In genomic region chr19:6951994-6952711, GRCm38 (mm10) we compare ENCODE assay signal across 8 mouse cellular contexts. TPM values are rescaled to one million over a fixed set of nuclear protein-coding genes. Genes with fewer than 3 reads are reported as not detected.
DNase-seq lines count a peak whose midpoint lies in the region; ATAC-seq and TF ChIP-seq lines count a peak whose summit lies in the region.

No protein-coding gene starts in this region.

- H3K4me2 ChIP-seq in heart, embryonic 13.5 days, result peak overlapping the region; percentile 91
- H3K4me2 ChIP-seq in kidney, embryonic 16.5 days (replicated peaks; ENCODE audit: low read depth, low read length), result peak overlapping the region; percentile 87
- peak overlapping the region; percentile 96 for H3K4me2 ChIP-seq in liver, embryonic 14.5 days (ENCODE audit: low read depth)
- peak overlapping the region; percentile 62 for H3K4me2 ChIP-seq in stomach, embryonic 16.5 days (ENCODE audit: low read depth, low read length)

- peaks cover 18% of the 10 kb centered on the region for H3K4me1 ChIP-seq in bone marrow macrophage, adult 2 months (ENCODE audit: control insufficient read depth, insufficient read depth, low read length)
- H3K4me1 ChIP-seq in heart, embryonic 13.5 days, result peaks cover 46% of the 10 kb centered on the region
- peaks cover 18% of the 10 kb centered on the region for H3K4me1 ChIP-seq in kidney, embryonic 16.5 days (ENCODE audit: insufficient read depth, low read length)
- H3K4me1 ChIP-seq in liver, embryonic 14.5 days (replicated peaks; ENCODE audit: control insufficient read depth in 2 of 2, insufficient read depth in 2 of 2, low read length in 1 of 2), result peaks cover 13 to 19% of the 10 kb centered on the region in 2 experiments
- peaks cover 27% of the 10 kb centered on the region for H3K4me1 ChIP-seq in stomach, embryonic 16.5 days (ENCODE audit: control insufficient read depth, insufficient read depth, low read length)

- no peaks in the 10 kb centered on the region for H3K9me3 ChIP-seq in heart, embryonic 13.5 days
- H3K9me3 ChIP-seq in kidney, embryonic 16.5 days (ENCODE audit: low read length), result no peaks in the 10 kb centered on the region
- H3K9me3 ChIP-seq in liver, embryonic 14.5 days (ENCODE audit: control insufficient read depth, low read length), result no peaks in the 10 kb centered on the region
- H3K9me3 ChIP-seq in stomach, embryonic 16.5 days (replicated peaks; ENCODE audit: control insufficient read depth, low read length), result no peaks in the 10 kb centered on the region

- peak; percentile 31; the same call in 1 of the 2 replicates for ATAC-seq in erythroid progenitor cell, adult 5-6 weeks (replicated peaks; ENCODE audit: low FRiP score, poor library complexity, severe bottlenecking)
- peak; percentile 35; the same call in 1 of the 2 replicates for ATAC-seq in heart, embryonic 13.5 days (ENCODE audit: extremely low read depth, insufficient number of reproducible peaks, low FRiP score, low TSS enrichment)
- peak; percentile 63 for ATAC-seq in kidney, embryonic 16.5 days (ENCODE audit: low FRiP score, low TSS enrichment)
- peak; percentile 36 for ATAC-seq in liver, embryonic 14.5 days (ENCODE audit: insufficient read depth)
- peak; percentile 41 for ATAC-seq in stomach, embryonic 16.5 days (ENCODE audit: insufficient read depth, low FRiP score)

- TF ChIP-seq POLR2A in bone marrow macrophage, adult 2 months (IDR thresholded peaks at IDR 0.05; ENCODE audit: borderline replicate concordance, low read depth, low read length), result no peak

- peak overlapping the region; percentile 86 for H3K9ac ChIP-seq in heart, embryonic 13.5 days
- H3K9ac ChIP-seq in kidney, embryonic 16.5 days (replicated peaks; ENCODE audit: low read length), result peak overlapping the region; percentile 81
- H3K9ac ChIP-seq in liver, embryonic 14.5 days (replicated peaks), result peak overlapping the region; percentile 78
- H3K9ac ChIP-seq in stomach, embryonic 16.5 days (ENCODE audit: low read length), result peak overlapping the region; percentile 82

- H3K27me3 ChIP-seq in heart, embryonic 13.5 days (replicated peaks), result no peaks in the 10 kb centered on the region
- H3K27me3 ChIP-seq in kidney, embryonic 16.5 days (ENCODE audit: insufficient read depth, low read length), result no peaks in the 10 kb centered on the region
- no peaks in the 10 kb centered on the region for H3K27me3 ChIP-seq in liver, embryonic 14.5 days (ENCODE audit: control insufficient read depth, insufficient read depth, low read length)
- no peaks in the 10 kb centered on the region for H3K27me3 ChIP-seq in stomach, embryonic 16.5 days (ENCODE audit: control insufficient read depth, insufficient read depth, low read length)

- TF ChIP-seq EP300 in liver, embryonic 14.5 days (IDR thresholded peaks at IDR 0.05; ENCODE audit: low read depth), result no peak

- peaks cover 39% of the 10 kb centered on the region for H3K36me3 ChIP-seq in heart, embryonic 13.5 days
- H3K36me3 ChIP-seq in kidney, embryonic 16.5 days (ENCODE audit: insufficient read depth, low read length), result peaks cover 34% of the 10 kb centered on the region
- H3K36me3 ChIP-seq in liver, embryonic 14.5 days (replicated peaks; ENCODE audit: control insufficient read depth, insufficient read depth, low read depth), result no peaks in the 10 kb centered on the region
- H3K36me3 ChIP-seq in stomach, embryonic 16.5 days (ENCODE audit: control insufficient read depth, insufficient read depth, low read length), result peaks cover 10% of the 10 kb centered on the region

- peak; percentile 74 for DNase-seq in 416B (ENCODE audit: low read depth)
- no peak for DNase-seq in liver, embryonic 14.5 days (ENCODE audit: low read depth in 3 of 3, low spot score in 3 of 3)
- DNase-seq in neural tube, embryonic 10.5 days (ENCODE audit: extremely low spot score, low spot score), result peak; percentile 72

- H3K27ac ChIP-seq in bone marrow macrophage, adult 2 months (ENCODE audit: insufficient read depth, low read depth, low read length), result peak overlapping the region; percentile 91
- H3K27ac ChIP-seq in heart, embryonic 13.5 days (replicated peaks), result peak overlapping the region; percentile 97
- peak overlapping the region; percentile 99 for H3K27ac ChIP-seq in kidney, embryonic 16.5 days (ENCODE audit: low read length)
- H3K27ac ChIP-seq in liver, embryonic 14.5 days, result peak overlapping the region; percentile 86
- peak overlapping the region; percentile 98 for H3K27ac ChIP-seq in stomach, embryonic 16.5 days (ENCODE audit: low read length)

- WGBS in heart, embryonic 13.5 days, result 1% methylated on average over 31 of the region's 31 CpGs
- WGBS in kidney, embryonic 16.5 days, result under 1% methylated on average over 31 of the region's 31 CpGs
- 2% methylated on average over 31 of the region's 31 CpGs for WGBS in liver, embryonic 14.5 days (ENCODE audit: insufficient replicate concordance)
- WGBS in stomach, embryonic 16.5 days, result 2% methylated on average over 31 of the region's 31 CpGs

- no peak for TF ChIP-seq CTCF in bone marrow macrophage, adult 2 months (IDR thresholded peaks at IDR 0.05; ENCODE audit: low read depth, low read length)
- TF ChIP-seq CTCF in liver, embryonic 14.5 days (IDR thresholded peaks at IDR 0.05; ENCODE audit: low read depth), result no peak

- H3K4me3 ChIP-seq in bone marrow macrophage, adult 2 months (ENCODE audit: insufficient read depth, low read length), result peak overlapping the region; percentile 76
- peak overlapping the region; percentile 63 for H3K4me3 ChIP-seq in heart, embryonic 13.5 days
- peak overlapping the region; percentile 64 for H3K4me3 ChIP-seq in kidney, embryonic 16.5 days (ENCODE audit: low read length)
- H3K4me3 ChIP-seq in liver, embryonic 14.5 days (ENCODE audit: insufficient read depth in 1 of 2, low read depth in 2 of 2, low read length in 2 of 2), result peak overlapping the region; percentile 70 to 87
- peak overlapping the region; percentile 68 for H3K4me3 ChIP-seq in stomach, embryonic 16.5 days (replicated peaks; ENCODE audit: low read length)

RNA-seq across cellular contexts. Expression of gene Gpr137, which starts 9.9 kb away (rescaled TPM):
- polyA plus RNA-seq in bone marrow macrophage, adult 2 months (2012; ENCODE audit: insufficient read depth, insufficient read length, missing spikeins), result 31.6 and 36.4 TPM in 2 replicates
- total RNA-seq in erythroid progenitor cell, adult 5-6 weeks (2015; ENCODE audit: low replicate concordance), result 2.9 TPM in 2 replicates
- 2.8 TPM in 1 of 2 replicates, not detected in the other for total RNA-seq in erythroid progenitor cell, adult 5-6 weeks (2017; ENCODE audit: low replicate concordance)
- polyA plus RNA-seq in heart, embryonic 13.5 days (2015; fragmentation: Nextera tagmentation; extraction: Ambion mirVana), result 18.6 and 19.6 TPM in 2 replicates
- polyA plus RNA-seq in kidney, embryonic 16.5 days (2015; fragmentation: Nextera tagmentation; extraction: Ambion mirVana), result 29.5 and 30.4 TPM in 2 replicates
- polyA plus RNA-seq in liver, embryonic 14.5 days (2012; rRNA removed), result 5.5 and 8.8 TPM in 2 replicates
- 4.4 and 4.5 TPM in 2 replicates for polyA plus RNA-seq in liver, embryonic 14.5 days (2014; fragmentation: Nextera tagmentation; extraction: Ambion mirVana)
- 20.2 and 22.1 TPM in 2 replicates for polyA plus RNA-seq in stomach, embryonic 16.5 days (2015; fragmentation: Nextera tagmentation; extraction: Ambion mirVana)

RNA-seq across cellular contexts. Expression of gene Bad, which starts 10.5 kb away (rescaled TPM):
- polyA plus RNA-seq in bone marrow macrophage, adult 2 months (2012; ENCODE audit: insufficient read depth, insufficient read length, missing spikeins), result 36.2 and 38.5 TPM in 2 replicates
- 2.9 and 5.0 TPM in 2 replicates for total RNA-seq in erythroid progenitor cell, adult 5-6 weeks (2015; ENCODE audit: low replicate concordance)
- total RNA-seq in erythroid progenitor cell, adult 5-6 weeks (2017; ENCODE audit: low replicate concordance), result 6.3 and 10.9 TPM in 2 replicates
- 56.9 and 59.8 TPM in 2 replicates for polyA plus RNA-seq in heart, embryonic 13.5 days (2015; fragmentation: Nextera tagmentation; extraction: Ambion mirVana)
- polyA plus RNA-seq in kidney, embryonic 16.5 days (2015; fragmentation: Nextera tagmentation; extraction: Ambion mirVana), result 71.2 and 86.6 TPM in 2 replicates
- polyA plus RNA-seq in liver, embryonic 14.5 days (2012; rRNA removed), result 22.3 and 22.8 TPM in 2 replicates
- polyA plus RNA-seq in liver, embryonic 14.5 days (2014; fragmentation: Nextera tagmentation; extraction: Ambion mirVana), result 25.7 and 27.9 TPM in 2 replicates
- polyA plus RNA-seq in stomach, embryonic 16.5 days (2015; fragmentation: Nextera tagmentation; extraction: Ambion mirVana), result 87.1 and 89.0 TPM in 2 replicates

RNA-seq across cellular contexts. Expression of gene Kcnk4, which starts 17.8 kb away (rescaled TPM):
- polyA plus RNA-seq in bone marrow macrophage, adult 2 months (2012; ENCODE audit: insufficient read depth, insufficient read length, missing spikeins), result not detected in 2 replicates
- not detected in 2 replicates for total RNA-seq in erythroid progenitor cell, adult 5-6 weeks (2015; ENCODE audit: low replicate concordance)
- not detected in 2 replicates for total RNA-seq in erythroid progenitor cell, adult 5-6 weeks (2017; ENCODE audit: low replicate concordance)
- polyA plus RNA-seq in heart, embryonic 13.5 days (2015; fragmentation: Nextera tagmentation; extraction: Ambion mirVana), result 0.18 and 0.44 TPM in 2 replicates
- 0.42 and 0.71 TPM in 2 replicates for polyA plus RNA-seq in kidney, embryonic 16.5 days (2015; fragmentation: Nextera tagmentation; extraction: Ambion mirVana)
- polyA plus RNA-seq in liver, embryonic 14.5 days (2012; rRNA removed), result not detected in 2 replicates
- 0.05 TPM in 1 of 2 replicates, not detected in the other for polyA plus RNA-seq in liver, embryonic 14.5 days (2014; fragmentation: Nextera tagmentation; extraction: Ambion mirVana)
- polyA plus RNA-seq in stomach, embryonic 16.5 days (2015; fragmentation: Nextera tagmentation; extraction: Ambion mirVana), result 0.68 and 0.79 TPM in 2 replicates

RNA-seq across cellular contexts. Expression of gene Ppp1r14b, which starts 22.6 kb away (rescaled TPM):
- polyA plus RNA-seq in bone marrow macrophage, adult 2 months (2012; ENCODE audit: insufficient read depth, insufficient read length, missing spikeins), result 64.2 and 73.7 TPM in 2 replicates
- 31.0 and 59.1 TPM in 2 replicates for total RNA-seq in erythroid progenitor cell, adult 5-6 weeks (2015; ENCODE audit: low replicate concordance)
- 0.91 and 10.4 TPM in 2 replicates for total RNA-seq in erythroid progenitor cell, adult 5-6 weeks (2017; ENCODE audit: low replicate concordance)
- polyA plus RNA-seq in heart, embryonic 13.5 days (2015; fragmentation: Nextera tagmentation; extraction: Ambion mirVana), result 82.3 and 117 TPM in 2 replicates
- polyA plus RNA-seq in kidney, embryonic 16.5 days (2015; fragmentation: Nextera tagmentation; extraction: Ambion mirVana), result 51.5 and 53.8 TPM in 2 replicates
- polyA plus RNA-seq in liver, embryonic 14.5 days (2012; rRNA removed), result 52.2 and 69.6 TPM in 2 replicates
- polyA plus RNA-seq in liver, embryonic 14.5 days (2014; fragmentation: Nextera tagmentation; extraction: Ambion mirVana), result 74.0 and 79.2 TPM in 2 replicates
- 53.7 and 70.6 TPM in 2 replicates for polyA plus RNA-seq in stomach, embryonic 16.5 days (2015; fragmentation: Nextera tagmentation; extraction: Ambion mirVana)

RNA-seq across cellular contexts. Expression of gene Plcb3, which starts 24.1 kb away (rescaled TPM):
- polyA plus RNA-seq in bone marrow macrophage, adult 2 months (2012; ENCODE audit: insufficient read depth, insufficient read length, missing spikeins), result 39.8 and 40.6 TPM in 2 replicates
- total RNA-seq in erythroid progenitor cell, adult 5-6 weeks (2015; ENCODE audit: low replicate concordance), result 1.4 and 1.7 TPM in 2 replicates
- total RNA-seq in erythroid progenitor cell, adult 5-6 weeks (2017; ENCODE audit: low replicate concordance), result 0.68 and 1.8 TPM in 2 replicates
- polyA plus RNA-seq in heart, embryonic 13.5 days (2015; fragmentation: Nextera tagmentation; extraction: Ambion mirVana), result 18.1 and 18.6 TPM in 2 replicates
- 44.1 and 48.8 TPM in 2 replicates for polyA plus RNA-seq in kidney, embryonic 16.5 days (2015; fragmentation: Nextera tagmentation; extraction: Ambion mirVana)
- 7.2 and 7.7 TPM in 2 replicates for polyA plus RNA-seq in liver, embryonic 14.5 days (2012; rRNA removed)
- polyA plus RNA-seq in liver, embryonic 14.5 days (2014; fragmentation: Nextera tagmentation; extraction: Ambion mirVana), result 4.6 and 4.9 TPM in 2 replicates
- 61.7 and 65.4 TPM in 2 replicates for polyA plus RNA-seq in stomach, embryonic 16.5 days (2015; fragmentation: Nextera tagmentation; extraction: Ambion mirVana)

Comparison
In these comparisons a context has a peak if more than half of its experiments do, and no peak if none do; other contexts are left out.
1. DNase-seq: peak in 416B (single experiment) and neural tube, embryonic 10.5 days (single experiment); none in liver, embryonic 14.5 days (0 of 3).
2. Peak in every context shown above with its lines, with median percentiles within 50 percentile points of each other: H3K27ac ChIP-seq, H3K4me3 ChIP-seq, ATAC-seq, H3K4me2 ChIP-seq and H3K9ac ChIP-seq.